Mouse (Mus musculus): ENCODE measurements at regions not wholly inside any gene's neighbourhood (a gene's known extent, or its start where the extent isn't known, plus 50 kb on each side); places are given as distances from the start of the nearest gene placed in this dataset.
A peak's percentile ranks its signal among the peaks of the same experiment; 100 is the strongest.

GRCm38 (mm10) chr11:39550066-39550465 lies 1144.9 kb downstream of the Mat2b start:
- H3K9ac ChIP-seq (ENCODE audit: low read length): no peak overlapping the region
- no peaks in the 10 kb centered on the region for H3K4me1 ChIP-seq (ENCODE audit: control insufficient read depth, insufficient read depth, low read length)
- H3K36me3 ChIP-seq (ENCODE audit: control insufficient read depth, insufficient read depth, low read length): no peaks in the 10 kb centered on the region
- H3K4me3 ChIP-seq (ENCODE audit: low read depth, low read length): no peak overlapping the region
- H3K27ac ChIP-seq (ENCODE audit: low read depth, low read length): no peak overlapping the region
- H3K27me3 ChIP-seq (replicated peaks; ENCODE audit: control insufficient read depth, insufficient read depth, low read length): no peaks in the 10 kb centered on the region
- DNase-seq (ENCODE audit: low spot score) (no peak), ATAC-seq (no peak)
- H3K4me2 ChIP-seq (ENCODE audit: low read length): no peak overlapping the region
- no peaks in the 10 kb centered on the region for H3K9me3 ChIP-seq (replicated peaks; ENCODE audit: control insufficient read depth, low read length)
- 59% methylated on average over 3 of the region's 3 CpGs for WGBS

GRCm38 (mm10) chr11:39524866-39525649 lies 1169.9 kb downstream of the Mat2b start:
- ATAC-seq (peak; percentile 55; the same call in 1 of the 2 replicates), DNase-seq (ENCODE audit: low spot score) (peak; percentile 66)
- no peak overlapping the region for H3K4me2 ChIP-seq (ENCODE audit: low read length)
- 12% methylated on average over 7 of the region's 7 CpGs for WGBS
- H3K4me3 ChIP-seq (ENCODE audit: low read depth, low read length): no peak overlapping the region
- H3K36me3 ChIP-seq (ENCODE audit: control insufficient read depth, insufficient read depth, low read length): no peaks in the 10 kb centered on the region
- H3K9ac ChIP-seq (ENCODE audit: low read length): no peak overlapping the region
- H3K27me3 ChIP-seq (replicated peaks; ENCODE audit: control insufficient read depth, insufficient read depth, low read length): no peaks in the 10 kb centered on the region
- no peaks in the 10 kb centered on the region for H3K4me1 ChIP-seq (ENCODE audit: control insufficient read depth, insufficient read depth, low read length)
- H3K9me3 ChIP-seq (replicated peaks; ENCODE audit: control insufficient read depth, low read length): no peaks in the 10 kb centered on the region
- H3K27ac ChIP-seq (ENCODE audit: low read depth, low read length): no peak overlapping the region

- Histone ChIP-seq H3K4me1 (ENCODE audit: control insufficient read depth, insufficient read depth, low read length) (no peaks in the 10 kb centered on the region), H3K36me3 (ENCODE audit: control insufficient read depth, insufficient read depth, low read length) (no peaks in the 10 kb centered on the region), H3K27ac (ENCODE audit: low read depth, low read length) (no peak overlapping the region), H3K4me2 (ENCODE audit: low read length) (no peak overlapping the region), H3K27me3 (replicated peaks; ENCODE audit: control insufficient read depth, insufficient read depth, low read length) (no peaks in the 10 kb centered on the region), H3K4me3 (ENCODE audit: low read depth, low read length) (no peak overlapping the region), H3K9me3 (replicated peaks; ENCODE audit: control insufficient read depth, low read length) (no peaks in the 10 kb centered on the region), H3K9ac (ENCODE audit: low read length) (no peak overlapping the region)
- peak; percentile 3 for DNase-seq (ENCODE audit: low spot score)
- no peak for ATAC-seq
- 78% methylated on average over 4 of the region's 4 CpGs for WGBS
Observed at GRCm38 (mm10) chr11:39495253-39495652, 1199.8 kb downstream of the Mat2b start.

- no peak for DNase-seq (ENCODE audit: low spot score)
- 51% methylated on average over 8 of the region's 8 CpGs for WGBS
Observed at GRCm38 (mm10) chr11:39477136-39477535, 1217.9 kb downstream of the Mat2b start.

GRCm38 (mm10) chr11:39453329-39453952 lies 1241.6 kb downstream of the Mat2b start:
- Histone ChIP-seq H3K4me2 (ENCODE audit: low read length) (no peak overlapping the region), H3K27me3 (replicated peaks; ENCODE audit: control insufficient read depth, insufficient read depth, low read length) (no peaks in the 10 kb centered on the region), H3K27ac (ENCODE audit: low read depth, low read length) (no peak overlapping the region), H3K9me3 (replicated peaks; ENCODE audit: control insufficient read depth, low read length) (no peaks in the 10 kb centered on the region), H3K36me3 (ENCODE audit: control insufficient read depth, insufficient read depth, low read length) (no peaks in the 10 kb centered on the region), H3K4me3 (ENCODE audit: low read depth, low read length) (no peak overlapping the region), H3K9ac (ENCODE audit: low read length) (no peak overlapping the region), H3K4me1 (ENCODE audit: control insufficient read depth, insufficient read depth, low read length) (peaks cover 3% of the 10 kb centered on the region; the same call in 1 of the 2 replicates)
- ATAC-seq (peak; percentile 44; the same call in 1 of the 2 replicates), DNase-seq (ENCODE audit: low spot score) (peak; percentile 52)
- WGBS: 55% methylated on average over 5 of the region's 5 CpGs

More at GRCm38 (mm10) chr11:39477136-39477535, 1217.9 kb downstream of the Mat2b start:
- H3K9me3 ChIP-seq (replicated peaks; ENCODE audit: control insufficient read depth, low read length): no peaks in the 10 kb centered on the region
- H3K27ac ChIP-seq (ENCODE audit: low read depth, low read length): no peak overlapping the region
- H3K36me3 ChIP-seq (ENCODE audit: control insufficient read depth, insufficient read depth, low read length): no peaks in the 10 kb centered on the region
- H3K4me2 ChIP-seq (ENCODE audit: low read length): no peak overlapping the region
- H3K4me1 ChIP-seq (ENCODE audit: control insufficient read depth, insufficient read depth, low read length): no peaks in the 10 kb centered on the region
- ATAC-seq: no peak
- no peak overlapping the region for H3K9ac ChIP-seq (ENCODE audit: low read length)
- no peak overlapping the region for H3K4me3 ChIP-seq (ENCODE audit: low read depth, low read length)
- no peaks in the 10 kb centered on the region for H3K27me3 ChIP-seq (replicated peaks; ENCODE audit: control insufficient read depth, insufficient read depth, low read length)

GRCm38 (mm10) chr11:39446374-39446773 lies 1248.6 kb downstream of the Mat2b start:
- no peaks in the 10 kb centered on the region for H3K9me3 ChIP-seq (replicated peaks; ENCODE audit: control insufficient read depth, low read length)
- H3K4me2 ChIP-seq (ENCODE audit: low read length): no peak overlapping the region
- no peak overlapping the region for H3K27ac ChIP-seq (ENCODE audit: low read depth, low read length)
- DNase-seq (ENCODE audit: low spot score) (no peak), ATAC-seq (no peak)
- 78% methylated on average over 2 of the region's 2 CpGs for WGBS
- no peaks in the 10 kb centered on the region for H3K36me3 ChIP-seq (ENCODE audit: control insufficient read depth, insufficient read depth, low read length)
- no peak overlapping the region for H3K9ac ChIP-seq (ENCODE audit: low read length)
- no peak overlapping the region for H3K4me3 ChIP-seq (ENCODE audit: low read depth, low read length)
- no peaks in the 10 kb centered on the region for H3K4me1 ChIP-seq (ENCODE audit: control insufficient read depth, insufficient read depth, low read length)
- H3K27me3 ChIP-seq (replicated peaks; ENCODE audit: control insufficient read depth, insufficient read depth, low read length): no peaks in the 10 kb centered on the region

- no peaks in the 10 kb centered on the region for H3K9me3 ChIP-seq (replicated peaks; ENCODE audit: control insufficient read depth, low read length)
- H3K4me2 ChIP-seq (ENCODE audit: low read length): no peak overlapping the region
- 47% methylated on average over 2 of the region's 2 CpGs for WGBS
- H3K4me1 ChIP-seq (ENCODE audit: control insufficient read depth, insufficient read depth, low read length): no peaks in the 10 kb centered on the region; the same call in none of the 2 replicates
- ATAC-seq: no peak
- no peak overlapping the region for H3K27ac ChIP-seq (ENCODE audit: low read depth, low read length)
- H3K36me3 ChIP-seq (ENCODE audit: control insufficient read depth, insufficient read depth, low read length): no peaks in the 10 kb centered on the region
- DNase-seq (ENCODE audit: low spot score): peak; percentile 42
- H3K9ac ChIP-seq (ENCODE audit: low read length): no peak overlapping the region
- H3K27me3 ChIP-seq (replicated peaks; ENCODE audit: control insufficient read depth, insufficient read depth, low read length): no peaks in the 10 kb centered on the region
- no peak overlapping the region for H3K4me3 ChIP-seq (ENCODE audit: low read depth, low read length)
Observed at GRCm38 (mm10) chr11:39411691-39412090, 1283.3 kb downstream of the Mat2b start.

- Histone ChIP-seq H3K36me3 (ENCODE audit: control insufficient read depth, insufficient read depth, low read length) (no peaks in the 10 kb centered on the region), H3K9ac (ENCODE audit: low read length) (no peak overlapping the region), H3K4me2 (ENCODE audit: low read length) (no peak overlapping the region), H3K9me3 (replicated peaks; ENCODE audit: control insufficient read depth, low read length) (no peaks in the 10 kb centered on the region), H3K4me3 (ENCODE audit: low read depth, low read length) (no peak overlapping the region), H3K4me1 (ENCODE audit: control insufficient read depth, insufficient read depth, low read length) (no peaks in the 10 kb centered on the region; the same call in none of the 2 replicates), H3K27ac (ENCODE audit: low read depth, low read length) (no peak overlapping the region), H3K27me3 (replicated peaks; ENCODE audit: control insufficient read depth, insufficient read depth, low read length) (no peaks in the 10 kb centered on the region)
- ATAC-seq (no peak), DNase-seq (ENCODE audit: low spot score) (peak; percentile 16)
- 91% methylated on average over 2 of the region's 2 CpGs for WGBS
Observed at GRCm38 (mm10) chr11:39411182-39411581, 1283.8 kb downstream of the Mat2b start.

GRCm38 (mm10) chr11:39364827-39365226 lies 1330.2 kb downstream of the Mat2b start:
- H3K9me3 ChIP-seq (replicated peaks; ENCODE audit: control insufficient read depth, low read length): no peaks in the 10 kb centered on the region
- H3K27ac ChIP-seq (ENCODE audit: low read depth, low read length): no peak overlapping the region
- no peak for ATAC-seq
- no peaks in the 10 kb centered on the region for H3K4me1 ChIP-seq (ENCODE audit: control insufficient read depth, insufficient read depth, low read length)
- DNase-seq (ENCODE audit: low spot score): no peak
- no peaks in the 10 kb centered on the region for H3K27me3 ChIP-seq (replicated peaks; ENCODE audit: control insufficient read depth, insufficient read depth, low read length)
- H3K4me3 ChIP-seq (ENCODE audit: low read depth, low read length): no peak overlapping the region
- H3K36me3 ChIP-seq (ENCODE audit: control insufficient read depth, insufficient read depth, low read length): no peaks in the 10 kb centered on the region
- H3K4me2 ChIP-seq (ENCODE audit: low read length): no peak overlapping the region
- no peak overlapping the region for H3K9ac ChIP-seq (ENCODE audit: low read length)

Data from forebrain, embryonic 14.5 days (tissue).